Mouse (Mus musculus): ENCODE data around the gene Aplnr.

DNA sequence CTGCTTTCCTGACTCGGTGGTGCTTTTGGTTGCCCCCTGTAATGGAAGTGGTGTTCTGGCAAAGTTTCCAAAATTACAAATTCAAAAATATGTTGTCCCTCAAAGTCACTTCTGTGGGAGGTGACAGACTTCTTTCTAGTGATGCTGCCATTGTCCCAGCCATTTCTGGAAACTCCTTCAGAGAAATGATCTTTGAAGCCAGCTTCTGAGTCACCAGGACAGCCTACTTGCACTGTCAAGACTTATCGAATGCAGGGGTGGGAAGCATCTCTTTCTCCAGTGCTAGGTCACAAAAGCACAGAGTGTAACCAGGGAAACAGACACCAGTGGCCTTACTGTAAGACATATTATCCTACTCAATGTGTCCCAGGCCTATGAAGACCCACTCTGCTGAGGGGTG lies 15.2 kb downstream of the Aplnr start:
- no peak for TF ChIP-seq CTCF (IDR thresholded peaks at IDR 0.05; ENCODE audit: low read depth, low read length)
- TF ChIP-seq POLR2A (IDR thresholded peaks at IDR 0.05; ENCODE audit: borderline replicate concordance, low read depth, low read length) = no peak

All from bone marrow macrophage, adult 2 months (primary cell).